Mouse (Mus musculus): ENCODE results near the gene 4833423E24Rik. TPM values are rescaled to one million over a fixed set of nuclear protein-coding genes. Genes with fewer than 3 reads are reported as not detected.

The 4833423E24Rik gene
- polyA plus RNA-seq, 1 experiment from 2014 or later = not detected

- DNase-seq (ENCODE audit: low spot score) = no peak
- Histone ChIP-seq H3K4me3 (no peak within 1 kb of the TSS), H3K4me1 (replicated peaks) (no peaks in the 10 kb centered on the region), H3K9me3 (no peaks in the 10 kb centered on the region), H3K27me3 (ENCODE audit: insufficient read depth, poor library complexity, severe bottlenecking) (no peaks in the 10 kb centered on the region), H3K36me3 (no peaks in the 10 kb centered on the region), H3K27ac (no peak within 1 kb of the TSS)
- 90% methylated on average over 3 of the region's 3 CpGs for WGBS
Observed at GRCm38 (mm10) chr2:85436351-85436750, 82.5 kb downstream of the 4833423E24Rik start, which contains the start of gene Olfr994. Gene Olfr994, minus strand, starts transcription at chr2:85436451.

Other genes with a start within 250 kb of the 4833423E24Rik start
- not detected in 2 replicates for gene Olfr987, start 179.7 kb downstream of the 4833423E24Rik start, polyA plus RNA-seq (2016; fragmentation: Nextera tagmentation; extraction: Ambion mirVana)
- not detected in 2 replicates for gene Olfr988, start 155.8 kb downstream of the 4833423E24Rik start, polyA plus RNA-seq (2016; fragmentation: Nextera tagmentation; extraction: Ambion mirVana)
- gene Olfr992, start 109.6 kb downstream of the 4833423E24Rik start, polyA plus RNA-seq (2016; fragmentation: Nextera tagmentation; extraction: Ambion mirVana) = not detected in 2 replicates
- not detected in 2 replicates for gene Olfr993, start 104.1 kb downstream of the 4833423E24Rik start, polyA plus RNA-seq (2016; fragmentation: Nextera tagmentation; extraction: Ambion mirVana)
- gene Olfr994, start 82.6 kb downstream of the 4833423E24Rik start, polyA plus RNA-seq (2016; fragmentation: Nextera tagmentation; extraction: Ambion mirVana) = not detected in 2 replicates
- gene Olfr995, start 75.4 kb downstream of the 4833423E24Rik start, polyA plus RNA-seq (2016; fragmentation: Nextera tagmentation; extraction: Ambion mirVana) = not detected in 2 replicates
- gene Olfr996, start 60.2 kb upstream of the 4833423E24Rik start, polyA plus RNA-seq (2016; fragmentation: Nextera tagmentation; extraction: Ambion mirVana) = not detected in 2 replicates
- not detected in 2 replicates for gene Olfr998, start 69.9 kb upstream of the 4833423E24Rik start, polyA plus RNA-seq (2016; fragmentation: Nextera tagmentation; extraction: Ambion mirVana)
- gene Olfr1000, start 92.9 kb upstream of the 4833423E24Rik start, polyA plus RNA-seq (2016; fragmentation: Nextera tagmentation; extraction: Ambion mirVana) = not detected in 2 replicates
- not detected in 2 replicates for gene Olfr1002, start 131.7 kb upstream of the 4833423E24Rik start, polyA plus RNA-seq (2016; fragmentation: Nextera tagmentation; extraction: Ambion mirVana)
- not detected in 2 replicates for gene Olfr154, start 145.4 kb upstream of the 4833423E24Rik start, polyA plus RNA-seq (2016; fragmentation: Nextera tagmentation; extraction: Ambion mirVana)
- gene Olfr1006, start 159.7 kb upstream of the 4833423E24Rik start, polyA plus RNA-seq (2016; fragmentation: Nextera tagmentation; extraction: Ambion mirVana) = not detected in 2 replicates
- gene Olfr1008, start 170.4 kb upstream of the 4833423E24Rik start, polyA plus RNA-seq (2016; fragmentation: Nextera tagmentation; extraction: Ambion mirVana) = not detected in 2 replicates
- gene Olfr1009, start 196.4 kb upstream of the 4833423E24Rik start, polyA plus RNA-seq (2016; fragmentation: Nextera tagmentation; extraction: Ambion mirVana) = not detected in 2 replicates
- not detected in 2 replicates for gene Olfr1012, start 243.7 kb upstream of the 4833423E24Rik start, polyA plus RNA-seq (2016; fragmentation: Nextera tagmentation; extraction: Ambion mirVana)
- not detected in 2 replicates for gene Olfr1013, start 248.1 kb upstream of the 4833423E24Rik start, polyA plus RNA-seq (2016; fragmentation: Nextera tagmentation; extraction: Ambion mirVana)